Mouse (Mus musculus): Measurements from ENCODE around the gene Cyp4f18. TPM values are rescaled to one million over a fixed set of nuclear protein-coding genes. Genes with fewer than 3 reads are reported as not detected.

The Cyp4f18 gene
- total RNA-seq, 1 experiment, result 0.18 TPM

- H3K9me3 ChIP-seq (ENCODE audit: control insufficient read depth, insufficient read depth, low read depth, low read length), result no peaks in the 10 kb centered on the region
- H3K27ac ChIP-seq (ENCODE audit: insufficient read depth, low read depth, low read length, poor library complexity, severe bottlenecking), result peak overlapping the region; percentile 66; the same call in 1 of the 2 replicates
- H3K9ac ChIP-seq (ENCODE audit: insufficient read depth, low read depth, low read length, poor library complexity, severe bottlenecking), result peak overlapping the region; percentile 91; the same call in 1 of the 2 replicates
- peaks cover 3% of the 10 kb centered on the region for H3K36me3 ChIP-seq (ENCODE audit: control insufficient read depth, insufficient read depth, low read length, poor library complexity, severe bottlenecking)
- in situ Hi-C loops (cut with MboI; ENCODE audit: low sequenced_read_pairs in 2 of 2, unreplicated experiment in 2 of 2), result no loop called here
- DNase-seq (ENCODE audit: low read depth, low spot score), result no peak
- no peak for TF ChIP-seq ZC3H11A (IDR thresholded peaks at IDR 0.05; ENCODE audit: borderline replicate concordance, low read depth, low read length)
- peak; percentile 53; the same call in 1 of the 2 replicates for TF ChIP-seq ZNF384 (IDR thresholded peaks at IDR 0.05; ENCODE audit: low read depth, low read length)
- peak overlapping the region; percentile 77 to 88; a peak in 3 of 4 replicates for H3K4me3 ChIP-seq (ENCODE audit: insufficient read depth in 1 of 2, low read depth in 1 of 2, low read length in 2 of 2, poor library complexity in 1 of 2, severe bottlenecking in 1 of 2)
- peaks cover 3% of the 10 kb centered on the region in 2 experiments; a peak in 1 of 4 replicates for H3K4me1 ChIP-seq (ENCODE audit: control insufficient read depth in 2 of 2, insufficient read depth in 2 of 2, low read length in 2 of 2, poor library complexity in 1 of 2)
These were observed 56.9 kb downstream of the Cyp4f18 start for GRCm38 (mm10) chr8:71952489-71952888.

DNA sequence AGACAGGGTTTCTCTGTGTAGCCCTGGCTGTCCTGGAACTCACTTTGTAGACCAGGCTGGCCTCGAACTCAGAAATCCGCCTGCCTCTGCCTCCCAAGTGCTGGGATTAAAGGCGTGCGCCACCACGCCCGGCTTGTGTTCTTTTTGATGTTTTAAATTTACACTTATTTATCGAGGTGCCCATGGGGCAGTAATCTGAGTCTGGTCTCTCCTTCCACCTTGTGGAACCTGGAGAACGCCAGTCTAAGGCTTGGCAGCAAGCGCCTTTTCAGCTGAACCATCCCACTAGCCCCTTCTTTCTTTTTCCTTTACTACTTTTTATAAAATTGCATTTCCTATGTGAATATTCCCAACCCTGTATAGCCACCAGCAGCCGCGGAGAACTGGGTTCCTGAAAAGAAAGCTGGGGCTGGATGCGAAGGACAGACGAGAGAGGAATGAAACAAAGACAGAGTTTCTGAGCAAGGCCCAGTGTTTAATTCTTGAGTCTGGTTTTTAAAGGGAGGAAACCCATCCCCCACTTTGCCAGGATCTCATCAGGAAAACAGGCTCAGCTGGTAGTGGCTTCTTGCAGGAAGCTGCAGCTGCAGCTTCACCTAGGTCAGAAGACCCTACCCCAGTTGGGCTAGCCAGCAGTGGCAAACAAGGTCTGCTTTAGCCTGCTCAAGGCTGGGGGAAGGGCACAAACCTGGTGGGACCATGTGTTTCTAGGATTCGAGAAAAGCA, 57.8 kb downstream of the Cyp4f18 start:
- no peaks in the 10 kb centered on the region for H3K9me3 ChIP-seq (ENCODE audit: control insufficient read depth, insufficient read depth, low read depth, low read length)
- H3K4me1 ChIP-seq (ENCODE audit: control insufficient read depth in 2 of 2, insufficient read depth in 2 of 2, low read length in 2 of 2, poor library complexity in 1 of 2), result peaks cover 3% of the 10 kb centered on the region in 2 experiments; a peak in 1 of 4 replicates
- H3K36me3 ChIP-seq (ENCODE audit: control insufficient read depth, insufficient read depth, low read length, poor library complexity, severe bottlenecking), result peaks cover 3% of the 10 kb centered on the region
- peak overlapping the region; percentile 91 for H3K9ac ChIP-seq (ENCODE audit: insufficient read depth, low read depth, low read length, poor library complexity, severe bottlenecking)
- no peak for TF ChIP-seq ZC3H11A (IDR thresholded peaks at IDR 0.05; ENCODE audit: borderline replicate concordance, low read depth, low read length)
- no peak for TF ChIP-seq MAFK (IDR thresholded peaks at IDR 0.05; ENCODE audit: insufficient read depth, low read depth, low read length)
- no peak for TF ChIP-seq CHD2 (IDR thresholded peaks at IDR 0.05; ENCODE audit: low read depth, low read length)
- no peak for TF ChIP-seq HCFC1 (IDR thresholded peaks at IDR 0.05; ENCODE audit: borderline replicate concordance, insufficient read depth, low read length)
- no peak for TF ChIP-seq ZNF384 (IDR thresholded peaks at IDR 0.05; ENCODE audit: low read depth, low read length)
- in situ Hi-C loops (cut with MboI; ENCODE audit: low sequenced_read_pairs in 2 of 2, unreplicated experiment in 2 of 2), result no loop called here
- peak overlapping the region; percentile 77 to 88 for H3K4me3 ChIP-seq (ENCODE audit: insufficient read depth in 1 of 2, low read depth in 1 of 2, low read length in 2 of 2, poor library complexity in 1 of 2, severe bottlenecking in 1 of 2)
- DNase-seq (ENCODE audit: low read depth, low spot score), result no peak
- H3K27ac ChIP-seq (ENCODE audit: insufficient read depth, low read depth, low read length, poor library complexity, severe bottlenecking), result peak overlapping the region; percentile 66; the same call in 1 of the 2 replicates

GRCm38 (mm10) chr8:71950482-71951221, 58.8 kb downstream of the Cyp4f18 start, which contains the start of gene Zfp961:
Zfp961 (plus strand) TSS chr8:71951038.
- Histone ChIP-seq H3K36me3 (ENCODE audit: control insufficient read depth, insufficient read depth, low read length, poor library complexity, severe bottlenecking) (peaks cover 3% of the 10 kb centered on the region), H3K9me3 (ENCODE audit: control insufficient read depth, insufficient read depth, low read depth, low read length) (no peaks in the 10 kb centered on the region), H3K27ac (ENCODE audit: insufficient read depth, low read depth, low read length, poor library complexity, severe bottlenecking) (peak within 1 kb of the TSS; percentile 73), H3K4me3 (ENCODE audit: insufficient read depth in 1 of 2, low read depth in 1 of 2, low read length in 2 of 2, poor library complexity in 1 of 2, severe bottlenecking in 1 of 2) (peak within 1 kb of the TSS; percentile 77 to 91), H3K4me1 (ENCODE audit: control insufficient read depth in 2 of 2, insufficient read depth in 2 of 2, low read length in 2 of 2, poor library complexity in 1 of 2) (peaks cover 3% of the 10 kb centered on the region in 2 experiments; a peak in 1 of 4 replicates), H3K9ac (ENCODE audit: insufficient read depth, low read depth, low read length, poor library complexity, severe bottlenecking) (peak within 1 kb of the TSS; percentile 91)
- DNase-seq (ENCODE audit: low read depth, low spot score), result peak; percentile 98
- TF ChIP-seq HCFC1 (IDR thresholded peaks at IDR 0.05; ENCODE audit: borderline replicate concordance, insufficient read depth, low read length), result peak; percentile 58; the same call in 1 of the 2 replicates
- TF ChIP-seq CHD2 (IDR thresholded peaks at IDR 0.05; ENCODE audit: low read depth, low read length), result peak; percentile 93
- TF ChIP-seq MAFK (IDR thresholded peaks at IDR 0.05; ENCODE audit: insufficient read depth, low read depth, low read length), result 0 out of 2 replicates have a peak, but pooled peaks have one; percentile 20
- TF ChIP-seq ZNF384 (IDR thresholded peaks at IDR 0.05; ENCODE audit: low read depth, low read length), result no peak
- in situ Hi-C loops (cut with MboI; ENCODE audit: low sequenced_read_pairs in 2 of 2, unreplicated experiment in 2 of 2), result no loop called here

- in situ Hi-C loops (cut with MboI; ENCODE audit: low sequenced_read_pairs in 2 of 2, unreplicated experiment in 2 of 2), result no loop called here
These were observed 60.8 kb downstream of the Cyp4f18 start for GRCm38 (mm10) chr8:71948624-71949023.

More at GRCm38 (mm10) chr8:71948624-71949023, 60.8 kb downstream of the Cyp4f18 start:
- Histone ChIP-seq H3K36me3 (ENCODE audit: control insufficient read depth, insufficient read depth, low read length, poor library complexity, severe bottlenecking) (no peaks in the 10 kb centered on the region; the same call in 1 of the 2 replicates), H3K27ac (ENCODE audit: insufficient read depth, low read depth, low read length, poor library complexity, severe bottlenecking) (no peak overlapping the region), H3K4me3 (ENCODE audit: insufficient read depth in 1 of 2, low read depth in 1 of 2, low read length in 2 of 2, poor library complexity in 1 of 2, severe bottlenecking in 1 of 2) (no peak overlapping the region), H3K9me3 (ENCODE audit: control insufficient read depth, insufficient read depth, low read depth, low read length) (no peaks in the 10 kb centered on the region), H3K4me1 (ENCODE audit: control insufficient read depth in 2 of 2, insufficient read depth in 2 of 2, low read length in 2 of 2, poor library complexity in 1 of 2) (0 out of 4 replicates have a peak, but pooled peaks cover 2 to 3% of the 10 kb centered on the region in 2 experiments), H3K9ac (ENCODE audit: insufficient read depth, low read depth, low read length, poor library complexity, severe bottlenecking) (no peak overlapping the region)
- no peak for TF ChIP-seq ZNF384 (IDR thresholded peaks at IDR 0.05; ENCODE audit: low read depth, low read length)
- no peak for TF ChIP-seq MAFK (IDR thresholded peaks at IDR 0.05; ENCODE audit: insufficient read depth, low read depth, low read length)
- no peak for TF ChIP-seq ZC3H11A (IDR thresholded peaks at IDR 0.05; ENCODE audit: borderline replicate concordance, low read depth, low read length)
- no peak for TF ChIP-seq HCFC1 (IDR thresholded peaks at IDR 0.05; ENCODE audit: borderline replicate concordance, insufficient read depth, low read length)
- no peak for TF ChIP-seq CHD2 (IDR thresholded peaks at IDR 0.05; ENCODE audit: low read depth, low read length)
- DNase-seq (ENCODE audit: low read depth, low spot score), result no peak
